Mouse (Mus musculus) stomach, postnatal 0 days (tissue): ENCODE data around the gene Ndc1. TPM values are rescaled to one million over a fixed set of nuclear protein-coding genes. Genes with fewer than 3 reads are reported as not detected.
"Not testable (repeated sequence)": the region's sequence is repeated elsewhere in the genome, so short reads cannot be mapped to it uniquely, and the experiment has no call there.

Experiments used
- ATAC-seq: fragments of 200-750 bp; cut with Nextera tagmentation; 2 replicates; pipeline ENCODE4 v1.8.0; 2017; ENCODE audit not compliant: low FRiP score, low TSS enrichment
- DNase-seq: peaks from one replicate; pipeline ENCODE4 v3.0.0-alpha.2; 2016; ENCODE audit warnings: low spot score
- H3K27ac ChIP-seq: fragments of 300-500 bp; sonication (generic); replicated peaks from 2 replicates; pipeline ENCODE4 v1.5.1; 2014; ENCODE audit warnings: mild to moderate bottlenecking, control low read depth
- H3K27me3 ChIP-seq: fragments of 300-500 bp; sonication (generic); 2 replicates; pipeline ENCODE4 v1.6.1; 2014; ENCODE audit warnings: low read length; ENCODE audit not compliant: control insufficient read depth, insufficient read depth
- H3K36me3 ChIP-seq: fragments of 300-500 bp; sonication (generic); 2 replicates; pipeline ENCODE4 v1.6.1; 2014; ENCODE audit warnings: low read length, mixed read lengths; ENCODE audit not compliant: control insufficient read depth, insufficient read depth
- H3K4me1 ChIP-seq: fragments of 300-500 bp; sonication (generic); replicated peaks from 2 replicates; pipeline ENCODE4 v1.6.1; 2014; ENCODE audit warnings: antibody characterized with exemption; ENCODE audit not compliant: control insufficient read depth, insufficient read depth
- H3K4me2 ChIP-seq: fragments of 300-500 bp; sonication (generic); replicated peaks from 2 replicates; pipeline ENCODE4 v1.6.1; 2014; ENCODE audit warnings: low read depth, mild to moderate bottlenecking, control low read depth, moderate library complexity
- H3K4me3 ChIP-seq: fragments of 300-500 bp; sonication (generic); 2 replicates; pipeline ENCODE4 v1.5.1; 2014; ENCODE audit warnings: low read depth, low read length, control low read depth
- H3K9ac ChIP-seq: fragments of 300-500 bp; sonication (generic); 2 replicates; pipeline ENCODE4 v1.6.1; 2014; ENCODE audit warnings: mild to moderate bottlenecking, low read length, control low read depth, mixed read lengths
- H3K9me3 ChIP-seq: fragments of 300-500 bp; sonication (generic); 2 replicates; pipeline ENCODE4 v1.6.1; 2016; ENCODE audit warnings: low read length; ENCODE audit not compliant: control insufficient read depth
- CTCF ChIP-seq: IDR thresholded peaks from 2 replicates; pipeline ENCODE4 v1.5.1; 2016; ENCODE audit warnings: antibody characterized with exemption, low read depth, mild to moderate bottlenecking, moderate library complexity
- EP300 ChIP-seq: optimal IDR thresholded peaks from 2 replicates; pipeline ENCODE3; 2016; ENCODE audit warnings: antibody characterized with exemption
- WGBS: fragments of 180-500 bp; shearing (Covaris S2); extraction: QIAGEN DNeasy Blood & Tissue Kit; methylation state at CpG from one replicate; pipeline ENCODE4 v1.1.7; 2014; 5-methylcytosine and 5-hydroxymethylcytosine counted together
- polyA plus RNA-seq: library from polyadenylated mRNA; unstranded; fragments of >200 nt; fragmentation: Nextera tagmentation; extraction: Ambion mirVana; gene quantifications from 2 replicates; pipeline ENCODE4 v1.2.1, GENCODE M21; 2015

Ndc1 gene
- polyA plus RNA-seq, 1 experiment from 2014 or later = 7.6 TPM

- H3K9ac ChIP-seq = no peak overlapping the region
- 0 out of 2 replicates have a peak, but pooled peaks cover 3% of the 10 kb centered on the region for H3K36me3 ChIP-seq
- ATAC-seq (peak; percentile 51), DNase-seq (peak; percentile 36)
- TF ChIP-seq CTCF (peak; percentile 79), EP300 (no peak)
- no peaks in the 10 kb centered on the region for H3K9me3 ChIP-seq
- H3K4me3 ChIP-seq = no peak overlapping the region
- no peaks in the 10 kb centered on the region for H3K4me1 ChIP-seq
- no peak overlapping the region for H3K27ac ChIP-seq
- H3K27me3 ChIP-seq = no peaks in the 10 kb centered on the region
- WGBS = 58% methylated on average over 8 of the region's 8 CpGs
- no peak overlapping the region for H3K4me2 ChIP-seq
Observed at GRCm38 (mm10) chr4:107349311-107350008, 18.1 kb upstream of the Ndc1 start.

DNA sequence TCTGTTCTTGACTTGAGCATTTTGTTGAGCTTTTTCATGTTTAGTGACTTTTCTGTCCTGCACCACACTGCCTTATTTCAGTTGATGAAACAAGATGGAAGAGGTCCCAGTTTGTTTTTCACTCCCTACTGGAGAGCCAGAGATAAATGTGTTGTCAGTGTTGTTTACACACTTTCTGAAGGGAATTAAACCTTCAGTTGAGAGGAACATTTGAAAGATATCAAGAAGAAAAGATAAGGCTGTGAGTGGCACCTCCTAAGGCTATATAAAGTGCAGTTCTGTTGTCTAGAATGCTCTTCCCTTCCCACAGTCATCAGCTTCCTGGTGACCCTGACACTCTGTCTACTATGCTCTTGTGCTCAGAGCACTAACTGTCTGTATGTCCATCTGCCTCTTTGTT lies 16.2 kb upstream of the Ndc1 start:
- Histone ChIP-seq H3K9ac (no peak overlapping the region), H3K27me3 (no peaks in the 10 kb centered on the region), H3K9me3 (no peaks in the 10 kb centered on the region), H3K4me1 (no peaks in the 10 kb centered on the region), H3K4me3 (no peak overlapping the region), H3K36me3 (0 out of 2 replicates have a peak, but pooled peaks cover 3% of the 10 kb centered on the region), H3K27ac (no peak overlapping the region), H3K4me2 (no peak overlapping the region)
- TF ChIP-seq EP300 (no peak), CTCF (no peak)
- no peak for ATAC-seq
- no peak for DNase-seq

GRCm38 (mm10) chr4:107353612-107354011 lies 14.0 kb upstream of the Ndc1 start:
- Histone ChIP-seq H3K27ac (no peak overlapping the region), H3K4me3 (no peak overlapping the region), H3K27me3 (no peaks in the 10 kb centered on the region), H3K9me3 (no peaks in the 10 kb centered on the region), H3K4me2 (no peak overlapping the region), H3K9ac (peak overlapping the region; percentile 8; the same call in 1 of the 2 replicates), H3K36me3 (peaks cover 6% of the 10 kb centered on the region; the same call in 1 of the 2 replicates), H3K4me1 (no peaks in the 10 kb centered on the region)
- no peak for ATAC-seq
- TF ChIP-seq EP300 = no peak
- no peak for TF ChIP-seq CTCF
- 80% methylated on average over 3 of the region's 3 CpGs for WGBS
- DNase-seq = no peak

- TF ChIP-seq EP300 (no peak), CTCF (no peak)
- no peaks in the 10 kb centered on the region for H3K9me3 ChIP-seq
- H3K36me3 ChIP-seq = peaks cover 6% of the 10 kb centered on the region; the same call in 1 of the 2 replicates
- H3K27me3 ChIP-seq = no peaks in the 10 kb centered on the region
- no peak overlapping the region for H3K4me2 ChIP-seq
- DNase-seq (no peak), ATAC-seq (no peak)
- H3K4me1 ChIP-seq = no peaks in the 10 kb centered on the region
- H3K27ac ChIP-seq = no peak overlapping the region
- 63% methylated on average over 5 of the region's 5 CpGs for WGBS
- H3K9ac ChIP-seq = peak overlapping the region; percentile 8; the same call in 1 of the 2 replicates
- H3K4me3 ChIP-seq = no peak overlapping the region
Observed at GRCm38 (mm10) chr4:107354126-107354525, 13.5 kb upstream of the Ndc1 start.

- TF ChIP-seq EP300 (no peak), CTCF (no peak)
- 20% methylated on average over 4 of the region's 4 CpGs for WGBS
- peaks cover 6% of the 10 kb centered on the region; the same call in 1 of the 2 replicates for H3K36me3 ChIP-seq
- no peaks in the 10 kb centered on the region for H3K27me3 ChIP-seq
- H3K9ac ChIP-seq = no peak overlapping the region
- DNase-seq (no peak), ATAC-seq (no peak)
- H3K4me1 ChIP-seq = no peaks in the 10 kb centered on the region
- H3K4me3 ChIP-seq = no peak overlapping the region
- H3K27ac ChIP-seq = no peak overlapping the region
- no peak overlapping the region for H3K4me2 ChIP-seq
- no peaks in the 10 kb centered on the region for H3K9me3 ChIP-seq
Observed at GRCm38 (mm10) chr4:107354543-107354942, 13.0 kb upstream of the Ndc1 start.

DNA sequence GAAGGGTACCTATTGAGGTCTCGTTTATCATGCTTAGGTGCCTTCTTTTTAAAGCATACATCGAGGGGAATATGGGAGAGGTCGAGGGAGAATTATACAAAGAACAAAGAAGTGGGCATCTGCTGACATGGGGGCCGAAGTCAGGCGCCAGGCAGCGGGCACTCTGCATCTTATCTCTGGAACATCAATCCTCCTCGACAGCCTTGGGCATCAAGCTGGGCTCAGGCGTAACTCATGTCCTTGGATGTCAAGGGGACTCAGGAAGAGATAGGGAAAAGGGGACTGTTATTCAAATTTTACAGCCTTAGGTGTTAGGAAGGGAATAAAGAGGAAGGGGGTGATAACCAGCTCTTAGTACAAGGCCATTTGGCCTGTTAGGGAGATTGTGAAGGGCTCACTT lies 10.4 kb upstream of the Ndc1 start:
- not testable (repeated sequence) for H3K4me3 ChIP-seq, H3K9me3 ChIP-seq, H3K4me1 ChIP-seq, H3K27ac ChIP-seq, H3K4me2 ChIP-seq, H3K9ac ChIP-seq, ATAC-seq, H3K27me3 ChIP-seq, H3K36me3 ChIP-seq, DNase-seq
- 62% methylated on average over 8 of the region's 8 CpGs for WGBS
